Mouse (Mus musculus): ENCODE results near the gene Igsf9b.

The Igsf9b gene

GRCm38 (mm10) chr9:27298411-27299285 is at the start of gene Igsf9b:
Gene Igsf9b (plus strand): TSS chr9:27299204.
- peak; percentile 95 for DNase-seq (ENCODE audit: low spot score)

- DNase-seq (ENCODE audit: low spot score) = no peak
Measured at GRCm38 (mm10) chr9:27252034-27252714, 46.8 kb upstream of the Igsf9b start.

DNA sequence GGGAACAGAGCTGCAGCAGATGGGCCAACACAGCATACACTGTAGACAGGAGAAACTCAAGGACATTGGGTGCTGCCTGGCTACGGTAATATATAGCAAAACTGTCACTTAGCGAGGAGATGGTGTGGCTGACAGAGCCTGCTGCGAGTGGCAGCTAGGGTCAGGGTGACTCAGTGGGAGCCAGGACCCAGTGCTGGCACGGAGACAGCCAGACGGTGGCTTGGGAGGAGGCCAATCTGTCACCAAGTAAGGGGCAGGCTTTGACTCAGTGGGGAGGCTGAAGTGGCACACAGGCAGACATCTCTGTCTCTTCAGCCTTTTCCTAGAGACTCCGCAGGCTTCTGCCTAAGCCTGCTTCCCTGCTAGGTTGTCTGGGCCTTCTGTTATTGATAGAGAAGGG is 42.5 kb upstream of the Igsf9b start:
- no peak for DNase-seq (ENCODE audit: low spot score)

DNA sequence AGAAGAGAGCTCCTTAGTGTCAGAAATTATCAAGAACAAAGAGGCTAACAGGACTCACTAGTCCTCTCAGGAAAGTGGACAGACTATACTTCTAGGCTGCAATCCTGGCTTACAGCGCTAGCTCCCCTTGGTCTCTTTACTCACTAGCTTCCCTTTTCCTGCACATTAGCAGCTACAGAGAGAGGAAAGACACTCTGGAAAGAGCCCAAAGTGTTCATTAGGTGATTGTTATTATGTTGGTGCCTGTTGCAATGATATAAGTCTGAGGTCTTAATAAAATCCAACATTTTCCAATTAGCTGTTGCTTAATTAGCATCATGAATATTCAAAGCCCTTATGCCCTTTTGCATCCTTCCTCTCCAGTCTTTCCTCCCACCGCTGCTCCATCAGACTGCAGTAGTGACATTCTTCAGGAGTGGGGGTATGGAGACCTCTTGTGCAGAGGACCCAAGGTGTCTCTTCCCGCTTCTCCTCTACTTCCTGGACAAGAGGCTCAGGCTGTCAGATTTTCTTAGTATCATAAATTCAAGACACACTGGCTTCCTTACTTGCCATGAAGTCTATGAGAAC is 38.5 kb upstream of the Igsf9b start:
- DNase-seq (ENCODE audit: low spot score) = no peak

DNA sequence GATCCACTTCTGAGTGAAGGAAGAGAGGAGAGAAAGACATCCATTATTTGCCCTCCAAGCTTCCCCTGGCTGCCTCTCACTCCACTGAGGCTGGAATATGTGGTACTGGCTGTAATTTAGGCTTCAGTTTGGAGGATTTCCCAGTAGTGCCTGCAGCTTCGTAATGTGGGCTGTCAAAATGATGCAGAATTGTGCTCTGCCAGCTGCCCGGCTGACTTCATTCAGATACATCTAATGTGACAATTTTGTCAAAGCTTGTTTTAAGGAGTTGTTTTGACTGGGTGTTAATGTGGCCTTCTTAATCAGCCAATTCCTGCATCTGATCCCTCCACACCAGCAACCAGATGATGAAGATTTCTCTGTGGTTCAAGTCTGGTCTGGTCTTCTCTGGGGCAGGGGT is 37.1 kb upstream of the Igsf9b start:
- DNase-seq (ENCODE audit: low spot score) = no peak

- no peak for DNase-seq (ENCODE audit: low spot score)
Measured at GRCm38 (mm10) chr9:27265009-27265408, 34.0 kb upstream of the Igsf9b start.

DNA sequence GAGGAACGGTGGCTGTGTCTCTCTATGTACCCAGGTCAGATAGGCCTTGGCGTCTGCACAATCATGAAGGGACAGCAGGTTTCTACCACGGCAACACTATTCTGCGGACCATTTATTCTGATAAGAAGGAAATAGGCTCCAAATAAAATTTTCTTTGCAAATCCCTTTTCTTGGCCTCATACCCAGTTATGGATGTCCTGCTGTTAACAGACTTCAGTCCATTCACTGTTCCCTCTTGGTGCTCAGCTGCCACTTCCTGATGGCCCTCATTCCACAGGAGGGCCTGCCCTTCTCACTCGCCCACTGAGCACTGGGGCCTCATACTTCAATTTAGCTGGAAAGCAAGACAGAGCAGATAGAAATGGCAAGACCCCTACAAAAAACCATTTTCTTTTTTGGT is 31.1 kb upstream of the Igsf9b start:
- no peak for DNase-seq (ENCODE audit: low spot score)

- DNase-seq (ENCODE audit: low spot score) = no peak
Measured at GRCm38 (mm10) chr9:27268493-27268892, 30.5 kb upstream of the Igsf9b start.

DNA sequence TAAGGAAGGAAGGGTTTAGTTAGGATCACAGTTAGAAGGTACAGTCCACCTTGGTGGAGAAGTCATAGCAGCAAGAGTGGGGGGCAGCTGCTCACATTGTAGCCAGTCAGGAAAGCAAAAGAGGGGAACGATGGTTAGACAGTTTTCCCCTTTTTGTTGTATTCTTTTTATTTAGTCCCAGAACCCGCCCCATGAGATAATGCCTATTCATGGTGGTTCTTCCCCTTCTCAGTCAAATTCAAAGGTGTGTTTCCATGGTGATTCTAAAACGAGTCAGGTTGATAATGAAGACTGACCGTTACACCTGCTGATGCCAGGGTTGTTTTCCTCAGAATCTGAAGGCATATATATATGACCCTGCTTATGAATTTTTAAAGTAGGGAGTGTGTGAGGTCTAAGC is 29.7 kb upstream of the Igsf9b start:
- DNase-seq (ENCODE audit: low spot score) = no peak

DNA sequence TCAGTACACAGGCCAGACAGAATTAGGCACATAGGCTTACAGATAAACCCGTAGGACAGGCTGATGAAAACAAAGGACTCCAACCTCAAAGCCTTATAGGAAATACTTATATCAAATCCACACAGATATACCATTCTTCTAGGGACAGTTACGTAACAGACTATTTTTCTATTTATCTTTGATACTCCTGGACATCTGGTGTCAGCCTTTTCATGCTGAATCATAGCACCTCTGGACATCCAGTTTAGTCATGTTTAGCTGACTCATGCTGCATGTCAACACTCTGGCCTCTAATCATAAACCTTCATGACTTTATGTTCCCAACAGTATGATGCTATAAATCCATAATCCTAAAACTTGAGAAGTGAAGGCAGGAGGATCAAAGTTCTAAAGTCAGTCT is 29.1 kb upstream of the Igsf9b start:
- no peak for DNase-seq (ENCODE audit: low spot score)

DNA sequence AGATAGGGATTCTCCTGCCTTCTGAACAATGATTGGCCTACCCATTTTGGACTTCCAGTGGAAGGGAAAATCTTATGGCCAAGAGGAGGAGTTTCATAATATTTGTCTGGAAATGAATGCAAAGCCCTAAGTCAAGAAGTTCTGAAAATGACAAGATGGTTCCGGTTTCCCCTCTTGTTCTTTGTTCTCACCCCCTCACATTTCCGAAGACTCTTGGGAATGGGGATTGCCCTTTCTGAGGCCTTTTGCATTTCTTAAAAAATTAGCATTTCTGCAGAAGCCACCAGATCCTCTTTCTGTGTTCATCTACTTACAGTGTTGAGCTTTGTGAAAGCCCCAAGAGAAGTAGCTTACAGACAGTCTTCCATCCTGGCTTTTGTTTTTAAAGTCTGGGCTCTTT is 27.1 kb upstream of the Igsf9b start:
- no peak for DNase-seq (ENCODE audit: low spot score)

GRCm38 (mm10) chr9:27272858-27273257 is 26.1 kb upstream of the Igsf9b start:
- DNase-seq (ENCODE audit: low spot score) = no peak

- DNase-seq (ENCODE audit: low spot score) = no peak
Measured at GRCm38 (mm10) chr9:27276282-27276839, 22.6 kb upstream of the Igsf9b start.

GRCm38 (mm10) chr9:27277401-27278087 is 21.5 kb upstream of the Igsf9b start:
- DNase-seq (ENCODE audit: low spot score) = no peak

- DNase-seq (ENCODE audit: low spot score) = no peak
Measured at GRCm38 (mm10) chr9:27279041-27279440, 20.0 kb upstream of the Igsf9b start.

DNA sequence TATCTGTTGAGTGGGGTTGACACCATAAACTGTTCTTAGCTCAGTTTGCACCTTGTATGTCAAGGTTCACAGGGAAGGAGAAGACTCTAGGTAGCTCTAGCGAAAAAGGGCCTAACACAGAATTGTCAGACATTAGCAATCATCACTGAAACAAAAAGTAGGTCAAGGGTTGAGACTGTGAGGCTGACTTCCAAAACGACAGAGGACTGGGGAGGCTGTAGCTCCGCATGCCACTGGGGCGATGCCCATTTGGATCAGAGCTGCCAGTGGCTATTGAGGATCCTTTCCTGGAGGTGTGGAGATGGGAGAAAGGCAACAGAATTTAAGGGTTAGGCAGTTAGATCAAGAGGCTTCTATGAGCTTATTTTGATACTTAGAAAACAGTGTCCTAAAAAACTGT is 18.0 kb upstream of the Igsf9b start:
- no peak for DNase-seq (ENCODE audit: low spot score)

DNA sequence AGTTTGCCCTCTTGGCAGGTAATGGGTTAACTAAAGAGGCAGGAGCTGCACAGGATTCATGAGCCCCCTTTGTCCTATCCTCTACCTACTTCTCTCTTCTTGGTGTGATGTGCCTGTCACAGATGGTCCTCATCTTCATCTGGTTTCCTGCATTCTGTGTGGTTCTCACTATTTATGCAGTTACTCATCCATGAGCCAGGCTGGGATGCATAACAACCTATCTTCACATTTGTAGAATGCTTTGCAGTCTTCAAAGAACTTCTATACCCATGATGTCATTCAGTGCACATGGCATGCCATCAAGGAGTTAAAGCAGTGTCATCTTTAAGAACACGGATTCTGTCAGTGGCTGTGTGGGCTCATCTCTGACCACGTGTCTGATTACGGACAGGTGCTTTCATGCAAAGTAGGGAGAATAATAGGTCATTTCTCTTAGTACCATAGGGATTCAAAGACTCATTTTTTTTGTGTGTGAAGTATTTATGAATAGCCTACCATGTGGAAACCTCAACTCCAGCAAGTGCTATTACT is 13.2 kb upstream of the Igsf9b start:
- DNase-seq (ENCODE audit: low spot score) = no peak

DNA sequence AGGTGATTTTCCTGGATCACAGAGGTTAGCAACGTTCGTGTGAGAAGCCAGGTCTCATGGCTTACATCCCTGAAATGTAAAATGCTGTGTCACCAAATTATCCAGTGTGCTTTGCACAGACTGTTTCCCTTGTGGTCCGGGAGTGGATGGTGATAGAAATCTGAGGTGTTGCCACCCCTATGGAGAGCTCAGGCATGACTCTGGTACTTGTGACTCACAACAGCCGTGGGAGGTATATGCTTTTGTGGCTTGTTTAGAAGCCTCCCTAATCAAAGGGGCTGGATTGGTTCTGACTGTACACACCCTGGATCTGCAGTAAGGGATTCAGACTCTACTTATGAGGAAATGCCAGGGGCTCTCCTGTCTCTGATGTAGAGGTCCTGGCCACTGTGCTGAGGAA is 12.7 kb upstream of the Igsf9b start:
- no peak for DNase-seq (ENCODE audit: low spot score)

GRCm38 (mm10) chr9:27286859-27287258 is 12.1 kb upstream of the Igsf9b start:
- DNase-seq (ENCODE audit: low spot score) = no peak

- peak; percentile 52 for DNase-seq (ENCODE audit: low spot score)
Measured at GRCm38 (mm10) chr9:27287419-27287818, 11.6 kb upstream of the Igsf9b start.

DNA sequence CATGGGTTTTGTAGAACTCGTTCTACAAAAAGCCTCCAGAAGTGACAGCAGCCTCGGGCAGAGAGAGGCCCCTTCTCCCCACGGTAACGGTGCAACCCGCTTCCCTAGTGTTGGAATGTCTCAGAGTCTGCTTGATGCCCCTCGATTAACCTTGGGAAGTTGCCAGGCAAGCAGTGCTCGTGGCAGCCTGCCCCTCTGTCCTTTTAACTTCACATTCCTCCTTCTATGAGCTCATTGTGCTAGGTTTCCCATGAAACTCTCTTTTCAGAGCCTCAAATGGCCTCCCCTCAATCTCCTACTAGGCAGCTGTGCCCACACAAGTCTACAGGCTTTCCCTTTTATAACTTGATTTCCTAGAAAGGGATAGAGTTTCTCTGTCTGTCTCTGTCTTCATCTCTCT is 10.6 kb upstream of the Igsf9b start:
- peak; percentile 59 for DNase-seq (ENCODE audit: low spot score)

Data from embryo, embryonic 10 days (tissue).